Mouse (Mus musculus) intestine, embryonic 14.5 days (tissue): ENCODE results near the gene Cryaa. TPM values are rescaled to one million over a fixed set of nuclear protein-coding genes. Genes with fewer than 3 reads are reported as not detected.

ENCODE experiments used
- ATAC-seq: fragments of 200-750 bp; cut with Nextera tagmentation; replicated peaks from 2 replicates; pipeline ENCODE4 v1.8.0; 2017; ENCODE audit warnings: low read depth, moderate number of reproducible peaks, moderate TSS enrichment, moderate library complexity; ENCODE audit not compliant: low FRiP score, low TSS enrichment
- DNase-seq: peaks from one replicate; pipeline ENCODE4 v3.0.0-alpha.2; 2018; ENCODE audit warnings: low spot score
- H3K27ac ChIP-seq: fragments of 300-500 bp; sonication (generic); 2 replicates; pipeline ENCODE4 v1.5.1; 2014; ENCODE audit warnings: low read depth, mild to moderate bottlenecking, control low read depth
- H3K27me3 ChIP-seq: fragments of 300-500 bp; sonication (generic); replicated peaks from 2 replicates; pipeline ENCODE4 v1.6.1; 2014; ENCODE audit warnings: low read length, control low read depth; ENCODE audit not compliant: control insufficient read depth, insufficient read depth
- H3K36me3 ChIP-seq: fragments of 300-500 bp; sonication (generic); 2 replicates; pipeline ENCODE4 v1.6.1; 2014; ENCODE audit warnings: low read length, control low read depth; ENCODE audit not compliant: control insufficient read depth, insufficient read depth
- H3K4me1 ChIP-seq: fragments of 300-500 bp; sonication (generic); replicated peaks from 2 replicates; pipeline ENCODE4 v1.6.1; 2014; ENCODE audit warnings: low read length, control low read depth, mixed read lengths; ENCODE audit not compliant: control insufficient read depth, insufficient read depth
- H3K4me2 ChIP-seq: fragments of 300-500 bp; sonication (generic); 2 replicates; pipeline ENCODE4 v1.6.1; 2014; ENCODE audit warnings: low read length
- H3K4me3 ChIP-seq: fragments of 300-500 bp; sonication (generic); 2 replicates; pipeline ENCODE4 v1.5.1; 2014; ENCODE audit warnings: low read depth, low read length, control low read depth, mixed read lengths
- H3K9ac ChIP-seq: fragments of 300-500 bp; sonication (generic); 2 replicates; pipeline ENCODE4 v1.6.1; 2014; ENCODE audit warnings: mild to moderate bottlenecking, low read length
- H3K9me3 ChIP-seq: fragments of 300-500 bp; sonication (generic); 2 replicates; pipeline ENCODE4 v1.6.1; 2016; ENCODE audit warnings: low read length, control low read depth; ENCODE audit not compliant: control insufficient read depth
- WGBS: fragments of 180-500 bp; shearing (Covaris S2); extraction: QIAGEN DNeasy Blood & Tissue Kit; methylation state at CpG from one replicate; pipeline ENCODE4 v1.1.7; 2014; 5-methylcytosine and 5-hydroxymethylcytosine counted together
- polyA plus RNA-seq: library from polyadenylated mRNA; unstranded; fragments of >200 nt; fragmentation: Nextera tagmentation; extraction: Ambion mirVana; gene quantifications from 2 replicates; pipeline ENCODE4 v1.2.1, GENCODE M21; 2014

Gene Cryaa
- polyA plus RNA-seq, 1 experiment from 2014 or later, result 0.14 TPM

- H3K9ac ChIP-seq, result peak overlapping the region; percentile 86
- H3K4me2 ChIP-seq, result peak overlapping the region; percentile 99
- no peaks in the 10 kb centered on the region for H3K9me3 ChIP-seq
- no peak for DNase-seq
- H3K27ac ChIP-seq, result no peak overlapping the region
- H3K4me3 ChIP-seq, result peak overlapping the region; percentile 99
- no peaks in the 10 kb centered on the region for H3K27me3 ChIP-seq
- H3K36me3 ChIP-seq, result peaks cover 48% of the 10 kb centered on the region
- H3K4me1 ChIP-seq, result peaks cover 11% of the 10 kb centered on the region
- 48% methylated on average over 12 of the region's 12 CpGs for WGBS
- ATAC-seq, result no peak
These were observed 20.2 kb upstream of the Cryaa start for GRCm38 (mm10) chr17:31657141-31657983.

- no peak for ATAC-seq
- H3K9ac ChIP-seq, result peak overlapping the region; percentile 86
- peak overlapping the region; percentile 99 for H3K4me3 ChIP-seq
- peak overlapping the region; percentile 78 for H3K27ac ChIP-seq
- no peak for DNase-seq
- WGBS, result 1% methylated on average over 27 of the region's 27 CpGs
- H3K9me3 ChIP-seq, result no peaks in the 10 kb centered on the region
- H3K4me1 ChIP-seq, result peaks cover 11% of the 10 kb centered on the region
- H3K36me3 ChIP-seq, result peaks cover 41% of the 10 kb centered on the region
- H3K27me3 ChIP-seq, result no peaks in the 10 kb centered on the region
- peak overlapping the region; percentile 99 for H3K4me2 ChIP-seq
These were observed 19.5 kb upstream of the Cryaa start for GRCm38 (mm10) chr17:31658136-31658467.

DNA sequence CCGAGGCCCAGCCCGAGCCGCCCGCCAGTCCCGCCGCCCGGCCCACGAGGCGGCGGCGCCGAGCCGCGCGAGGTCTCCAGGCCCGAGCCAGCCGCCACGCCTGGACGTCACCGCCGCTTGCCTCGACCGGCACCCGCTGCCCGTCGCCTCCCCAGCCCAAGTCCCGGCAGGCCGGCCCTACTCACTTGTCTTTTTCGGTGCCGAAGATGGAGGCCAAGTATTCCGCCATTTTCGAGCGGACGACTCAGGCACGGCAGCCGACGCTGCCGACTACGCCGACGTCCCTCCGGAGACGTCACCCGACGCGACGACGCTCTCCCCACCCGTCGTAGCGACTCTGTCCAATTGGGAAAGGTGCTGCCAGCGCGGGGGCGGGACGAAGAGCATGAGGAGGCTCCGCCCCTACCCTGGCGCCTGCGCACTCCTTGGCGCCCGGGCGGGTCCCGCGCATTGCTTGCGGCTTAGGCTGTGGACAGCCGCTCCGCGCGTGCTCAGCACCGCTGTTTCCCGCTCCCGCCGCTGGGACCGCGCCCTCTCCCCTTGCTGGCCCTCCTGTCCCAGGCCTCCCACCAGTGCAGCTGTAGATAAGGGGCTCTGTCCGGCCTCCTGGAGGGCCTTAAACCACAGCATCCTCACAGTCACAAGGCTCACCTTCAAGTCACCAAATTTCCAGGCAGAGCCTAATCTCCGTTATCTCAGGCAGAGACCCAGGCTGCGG is 19.0 kb upstream of the Cryaa start, which contains the start of gene U2af1:
U2af1 (minus strand) TSS at position 425 of the 718 bp plus-strand sequence.
- Histone ChIP-seq H3K27ac (peak within 1 kb of the TSS; percentile 82), H3K36me3 (peaks cover 35% of the 10 kb centered on the region), H3K9me3 (no peaks in the 10 kb centered on the region), H3K27me3 (no peaks in the 10 kb centered on the region), H3K4me1 (peaks cover 11% of the 10 kb centered on the region), H3K4me2 (peak within 1 kb of the TSS; percentile 99), H3K4me3 (peak within 1 kb of the TSS; percentile 99), H3K9ac (peak within 1 kb of the TSS; percentile 86)
- DNase-seq (peak; percentile 95), ATAC-seq (peak; percentile 95)
- under 1% methylated on average over 77 of the region's 77 CpGs for WGBS

DNA sequence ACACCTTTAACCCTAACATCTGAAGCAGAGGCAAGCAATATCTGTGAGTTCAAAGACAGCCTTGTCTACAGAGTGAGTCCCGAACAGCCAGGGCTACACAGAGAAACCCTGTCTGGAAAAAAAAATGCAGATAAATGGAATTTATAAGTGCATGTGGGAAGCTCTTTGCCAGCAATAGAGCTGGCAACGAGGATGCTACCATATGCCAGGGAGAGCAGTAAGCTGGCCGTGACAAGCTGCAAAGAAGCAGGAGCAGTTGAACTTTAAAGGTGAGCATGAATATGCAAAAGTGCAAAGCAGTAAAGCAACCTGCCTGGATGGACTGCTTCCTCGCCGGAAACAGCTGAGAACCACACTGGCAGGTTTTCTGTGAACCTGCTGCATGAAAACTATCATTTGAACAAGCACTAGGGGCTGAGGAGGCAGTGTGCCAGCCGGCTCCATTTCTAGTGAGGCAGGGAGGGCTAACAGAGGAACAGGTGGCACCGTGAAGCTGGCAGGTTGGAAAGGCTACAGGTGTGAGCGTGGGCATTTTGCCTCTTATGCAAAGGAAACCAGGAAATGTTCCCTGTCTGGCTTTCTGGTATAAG is 16.9 kb upstream of the Cryaa start:
- DNase-seq (no peak), ATAC-seq (no peak)
- no peak overlapping the region for H3K9ac ChIP-seq
- no peak overlapping the region for H3K4me2 ChIP-seq
- no peak overlapping the region for H3K4me3 ChIP-seq
- H3K27ac ChIP-seq, result no peak overlapping the region
- no peaks in the 10 kb centered on the region for H3K27me3 ChIP-seq
- peaks cover 11% of the 10 kb centered on the region for H3K4me1 ChIP-seq
- no peaks in the 10 kb centered on the region for H3K9me3 ChIP-seq
- WGBS, result 75% methylated on average over 8 of the region's 8 CpGs
- peaks cover 14% of the 10 kb centered on the region for H3K36me3 ChIP-seq

DNA sequence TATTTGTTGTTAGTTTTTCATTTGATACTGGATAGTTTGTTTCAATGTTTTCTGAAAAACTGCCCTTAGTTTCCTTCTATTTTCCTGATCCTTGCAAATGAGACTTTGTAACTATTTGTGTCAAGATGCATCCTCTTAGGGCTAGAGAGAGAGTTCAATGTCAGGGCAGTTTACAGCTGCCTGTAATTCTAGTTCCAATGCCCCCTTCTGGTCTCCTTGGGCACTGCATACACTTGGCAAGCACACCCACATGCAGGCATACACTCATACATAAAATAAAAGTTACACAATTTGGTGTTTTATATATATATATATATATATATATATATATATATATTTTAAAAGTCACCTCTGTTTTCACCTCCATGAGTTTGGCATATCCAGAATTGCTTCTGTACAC is 14.8 kb upstream of the Cryaa start:
- DNase-seq, result no peak

GRCm38 (mm10) chr17:31664760-31665159 is 12.8 kb upstream of the Cryaa start:
- Histone ChIP-seq H3K27me3 (no peaks in the 10 kb centered on the region), H3K27ac (no peak overlapping the region), H3K9me3 (no peaks in the 10 kb centered on the region), H3K4me1 (no peaks in the 10 kb centered on the region), H3K4me3 (no peak overlapping the region), H3K9ac (no peak overlapping the region), H3K4me2 (no peak overlapping the region), H3K36me3 (no peaks in the 10 kb centered on the region)
- 13% methylated on average over 3 of the region's 4 CpGs for WGBS
- peak; percentile 84 for DNase-seq
- peak; percentile 81 for ATAC-seq

More for the DNA sequence above, 14.8 kb upstream of the Cryaa start:
- Histone ChIP-seq H3K27me3 (no peaks in the 10 kb centered on the region), H3K36me3 (no peaks in the 10 kb centered on the region), H3K4me1 (0 out of 2 replicates have a peak, but pooled peaks cover 4% of the 10 kb centered on the region), H3K9me3 (no peaks in the 10 kb centered on the region), H3K27ac (no peak overlapping the region), H3K4me2 (no peak overlapping the region), H3K4me3 (no peak overlapping the region), H3K9ac (no peak overlapping the region)
- no peak for ATAC-seq

GRCm38 (mm10) chr17:31668306-31668705 is 9.3 kb upstream of the Cryaa start:
- ATAC-seq, result no peak
- no peaks in the 10 kb centered on the region for H3K4me1 ChIP-seq
- H3K36me3 ChIP-seq, result no peaks in the 10 kb centered on the region
- H3K9ac ChIP-seq, result no peak overlapping the region
- WGBS, result 66% methylated on average over 8 of the region's 9 CpGs
- H3K4me3 ChIP-seq, result no peak overlapping the region
- H3K27me3 ChIP-seq, result no peaks in the 10 kb centered on the region
- H3K9me3 ChIP-seq, result no peaks in the 10 kb centered on the region
- H3K27ac ChIP-seq, result no peak overlapping the region
- no peak for DNase-seq
- no peak overlapping the region for H3K4me2 ChIP-seq

DNA sequence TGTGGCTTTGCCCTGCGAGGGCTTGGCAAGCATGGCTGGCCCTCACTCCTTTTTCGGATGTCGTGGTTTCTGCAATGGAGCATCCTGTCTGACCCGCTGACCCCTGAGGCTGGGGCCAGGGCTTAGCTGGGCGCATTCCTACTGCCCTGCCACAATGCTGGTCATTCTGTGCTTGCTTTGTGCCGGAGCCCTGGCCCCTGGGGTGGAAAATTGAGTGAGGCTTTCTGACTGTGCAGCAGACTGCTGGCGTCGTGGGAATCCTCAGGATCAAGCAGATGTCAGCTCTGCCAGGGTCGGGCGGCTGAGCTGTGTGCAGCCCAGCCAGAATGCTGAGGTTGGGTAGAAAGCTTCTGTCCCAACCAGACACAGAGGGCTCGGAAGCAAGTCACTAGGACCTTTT is 7.4 kb upstream of the Cryaa start:
- H3K9me3 ChIP-seq, result no peaks in the 10 kb centered on the region
- no peak overlapping the region for H3K4me3 ChIP-seq
- no peak overlapping the region for H3K4me2 ChIP-seq
- 56% methylated on average over 11 of the region's 11 CpGs for WGBS
- H3K27me3 ChIP-seq, result no peaks in the 10 kb centered on the region
- H3K36me3 ChIP-seq, result no peaks in the 10 kb centered on the region
- ATAC-seq (no peak), DNase-seq (no peak)
- no peaks in the 10 kb centered on the region for H3K4me1 ChIP-seq
- no peak overlapping the region for H3K9ac ChIP-seq
- no peak overlapping the region for H3K27ac ChIP-seq
